Mouse (Mus musculus) heart, embryonic 12.5 days (tissue): ENCODE data around the gene Gmds. TPM values are rescaled to one million over a fixed set of nuclear protein-coding genes. Genes with fewer than 3 reads are reported as not detected.

ENCODE experiments used
- ATAC-seq: fragments of 200-750 bp; cut with Nextera tagmentation; 2 replicates; pipeline ENCODE4 v1.8.0; 2017; ENCODE audit warnings: moderate TSS enrichment, moderate library complexity; ENCODE audit not compliant: insufficient number of reproducible peaks, low FRiP score
- H3K27ac ChIP-seq: fragments of 300-500 bp; sonication (generic); 2 replicates; pipeline ENCODE4 v1.5.1; 2016; ENCODE audit warnings: mild to moderate bottlenecking, moderate library complexity; ENCODE audit not compliant: poor library complexity, severe bottlenecking
- H3K27me3 ChIP-seq: fragments of 300-500 bp; sonication (generic); replicated peaks from 2 replicates; pipeline ENCODE4 v1.6.1; 2016; ENCODE audit warnings: mild to moderate bottlenecking, moderate library complexity
- H3K36me3 ChIP-seq: fragments of 300-500 bp; sonication (generic); 2 replicates; pipeline ENCODE4 v1.6.1; 2016; ENCODE audit warnings: mild to moderate bottlenecking, moderate library complexity
- H3K4me1 ChIP-seq: fragments of 300-500 bp; sonication (generic); replicated peaks from 2 replicates; pipeline ENCODE4 v1.6.1; 2016; ENCODE audit warnings: mild to moderate bottlenecking
- H3K4me2 ChIP-seq: fragments of 300-500 bp; sonication (generic); 2 replicates; pipeline ENCODE4 v1.6.1; 2016; ENCODE audit warnings: mild to moderate bottlenecking, moderate library complexity
- H3K4me3 ChIP-seq: fragments of 300-500 bp; sonication (generic); 2 replicates; pipeline ENCODE4 v1.5.1; 2016; ENCODE audit warnings: mild to moderate bottlenecking
- H3K9ac ChIP-seq: fragments of 300-500 bp; sonication (generic); 2 replicates; pipeline ENCODE4 v1.6.1; 2016; ENCODE audit warnings: mild to moderate bottlenecking, moderate library complexity
- H3K9me3 ChIP-seq: fragments of 300-500 bp; sonication (generic); replicated peaks from 2 replicates; pipeline ENCODE4 v1.6.1; 2016; ENCODE audit warnings: mild to moderate bottlenecking, moderate library complexity
- WGBS: fragments of 180-500 bp; shearing (Covaris S2); methylation state at CpG from one replicate; pipeline ENCODE4 v1.1.7; 2016; 5-methylcytosine and 5-hydroxymethylcytosine counted together
- polyA plus RNA-seq: library from polyadenylated mRNA; unstranded; fragments of >200 nt; fragmentation: Nextera tagmentation; extraction: Ambion mirVana; gene quantifications from 2 replicates; pipeline ENCODE4 v1.2.1, GENCODE M21; 2016

The Gmds gene
- polyA plus RNA-seq, 1 experiment from 2014 or later = 26.9 TPM

DNA sequence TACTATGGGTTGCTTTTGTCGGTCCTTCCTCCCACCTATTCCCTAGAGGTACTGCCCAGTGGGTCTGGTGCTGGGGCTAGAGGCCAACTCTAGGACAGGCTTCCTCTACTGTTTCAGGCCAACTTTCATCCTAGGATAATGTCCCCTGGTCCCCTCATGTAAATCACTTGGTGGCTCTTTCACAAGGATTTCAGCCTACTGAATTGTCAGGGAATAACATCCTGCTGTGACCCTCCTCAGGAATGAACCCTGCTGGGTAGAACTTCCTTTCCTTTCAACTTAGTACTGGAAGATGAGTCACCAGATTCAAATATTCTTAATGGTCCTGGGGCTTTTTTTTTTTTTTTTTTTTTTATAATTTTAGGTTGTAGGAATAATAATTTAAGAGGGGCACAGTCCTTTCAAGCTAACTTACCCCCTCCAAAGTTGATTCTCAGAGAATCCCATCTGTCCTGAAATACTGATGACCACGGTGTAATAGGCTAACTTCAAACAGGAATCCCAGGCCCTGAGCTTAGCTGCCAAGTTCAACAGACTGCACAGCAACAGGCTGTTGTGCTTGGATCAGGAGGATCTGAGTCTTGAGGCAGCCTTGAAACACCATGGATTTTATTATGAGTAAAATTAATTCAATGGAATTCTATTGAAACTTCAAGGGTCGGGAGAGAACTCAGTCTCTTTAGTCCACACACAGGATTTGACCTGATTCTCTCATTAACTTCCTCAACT, 363.6 kb downstream of the Gmds start:
- Histone ChIP-seq H3K27ac (peak overlapping the region; percentile 17; the same call in 1 of the 2 replicates), H3K9ac (no peak overlapping the region), H3K4me1 (peaks cover 13% of the 10 kb centered on the region), H3K4me3 (no peak overlapping the region), H3K9me3 (no peaks in the 10 kb centered on the region), H3K36me3 (no peaks in the 10 kb centered on the region), H3K4me2 (no peak overlapping the region), H3K27me3 (no peaks in the 10 kb centered on the region)
- 49% methylated on average over 3 of the region's 3 CpGs for WGBS
- no peak for ATAC-seq

DNA sequence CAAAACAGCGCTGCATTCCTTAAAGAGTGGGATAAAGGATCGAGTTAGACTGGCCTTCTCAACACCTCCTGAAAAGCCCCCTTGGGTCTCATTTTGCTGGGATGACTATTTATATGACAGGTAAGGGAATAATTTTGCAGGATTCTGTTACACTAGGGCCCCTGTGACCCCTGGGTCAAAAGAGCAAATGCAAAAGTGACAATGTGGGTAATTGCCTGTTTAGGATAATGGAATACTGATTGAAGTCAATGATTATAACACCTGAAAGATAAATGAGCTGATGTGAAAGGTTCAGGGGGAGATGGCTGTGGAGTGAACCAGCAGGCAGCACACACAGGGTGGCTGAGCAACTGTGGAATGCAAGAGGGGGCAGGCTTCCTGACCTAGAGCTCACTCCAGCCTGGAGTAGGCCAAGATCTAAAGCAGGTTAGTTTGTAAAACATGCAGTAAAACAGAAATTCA, 367.5 kb downstream of the Gmds start:
- no peak for ATAC-seq
- peaks cover 13% of the 10 kb centered on the region for H3K4me1 ChIP-seq
- H3K9ac ChIP-seq = no peak overlapping the region
- 55% methylated on average over 2 of the region's 2 CpGs for WGBS
- H3K4me3 ChIP-seq = no peak overlapping the region
- H3K4me2 ChIP-seq = no peak overlapping the region
- H3K9me3 ChIP-seq = no peaks in the 10 kb centered on the region
- H3K27ac ChIP-seq = no peak overlapping the region
- no peaks in the 10 kb centered on the region for H3K36me3 ChIP-seq
- no peaks in the 10 kb centered on the region for H3K27me3 ChIP-seq

DNA sequence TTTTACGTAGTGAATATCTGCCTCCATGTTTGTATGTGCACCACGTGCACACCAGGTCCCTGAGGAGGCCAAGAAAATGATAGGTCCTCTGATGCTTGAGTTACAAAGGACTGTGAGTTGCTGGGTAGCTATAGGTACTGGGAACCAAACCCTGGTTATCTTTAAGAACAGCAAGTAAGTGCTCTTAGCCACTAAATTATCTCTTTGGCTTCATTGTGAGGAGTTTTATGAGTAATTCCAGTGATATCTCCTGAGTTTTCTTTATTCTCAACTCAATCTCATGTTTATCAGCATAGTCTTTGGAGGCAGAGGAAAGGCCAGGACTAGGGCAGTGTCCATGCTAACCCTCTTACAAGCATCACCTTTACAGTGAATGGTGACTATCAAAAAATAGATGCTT, 370.3 kb downstream of the Gmds start:
- Histone ChIP-seq H3K9ac (no peak overlapping the region), H3K27ac (no peak overlapping the region), H3K36me3 (no peaks in the 10 kb centered on the region), H3K27me3 (no peaks in the 10 kb centered on the region), H3K4me3 (no peak overlapping the region), H3K4me2 (no peak overlapping the region), H3K9me3 (no peaks in the 10 kb centered on the region), H3K4me1 (peaks cover 13% of the 10 kb centered on the region)
- 78% methylated on average over 2 of the region's 2 CpGs for WGBS
- no peak for ATAC-seq

DNA sequence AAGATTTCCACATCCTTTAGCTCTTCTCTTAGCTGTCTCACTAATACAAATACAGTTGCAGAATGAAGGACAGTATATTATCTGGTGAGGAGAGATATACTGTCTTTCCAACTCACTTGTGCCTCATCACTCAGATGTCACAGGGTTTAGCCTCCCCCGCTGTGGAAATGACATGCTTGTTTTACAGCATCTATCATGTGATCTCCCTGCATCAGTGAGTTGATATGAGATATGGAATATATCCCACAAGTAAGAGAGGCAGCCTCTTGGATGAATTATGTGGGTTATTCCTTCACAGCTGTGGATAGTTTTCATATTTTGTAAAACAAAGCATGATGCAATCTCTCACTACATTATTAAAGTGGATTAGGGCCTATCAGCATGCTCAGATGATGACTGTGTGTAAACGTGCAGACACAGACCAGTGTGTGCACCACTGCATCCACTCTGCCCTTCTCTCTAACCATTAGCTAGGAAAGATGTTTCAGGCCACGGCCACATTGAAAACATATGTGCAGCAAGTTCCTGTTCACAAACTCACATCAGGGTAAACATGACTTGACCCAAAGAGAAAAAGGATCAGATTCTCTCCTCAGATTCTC, 371.5 kb downstream of the Gmds start:
- 55% methylated on average over 3 of the region's 3 CpGs for WGBS

DNA sequence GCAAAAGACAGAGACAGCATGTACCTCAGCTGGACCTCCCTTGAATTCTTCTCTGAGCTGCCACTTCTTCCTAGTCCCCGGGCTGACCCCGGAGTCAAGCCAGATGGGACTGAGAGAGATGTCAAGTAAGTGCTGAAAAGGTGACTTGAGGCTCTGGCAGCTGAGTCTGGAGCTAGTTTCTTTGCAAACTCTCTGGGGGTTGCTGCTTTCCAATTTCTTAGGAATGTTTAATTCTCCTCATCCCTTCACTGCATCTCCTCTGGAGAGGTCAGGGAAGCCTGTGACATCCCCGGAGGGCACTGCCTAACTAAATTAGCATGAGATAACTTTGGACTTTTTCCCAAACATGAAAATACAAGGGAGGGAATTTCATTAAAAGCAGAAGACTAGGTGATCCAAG, 378.0 kb downstream of the Gmds start:
- no peak overlapping the region for H3K27ac ChIP-seq
- no peak overlapping the region for H3K4me2 ChIP-seq
- no peak for ATAC-seq
- no peak overlapping the region for H3K4me3 ChIP-seq
- no peak overlapping the region for H3K9ac ChIP-seq
- WGBS = 12% methylated on average over 3 of the region's 3 CpGs
- peaks cover 28% of the 10 kb centered on the region for H3K4me1 ChIP-seq
- no peaks in the 10 kb centered on the region for H3K9me3 ChIP-seq
- no peaks in the 10 kb centered on the region for H3K27me3 ChIP-seq
- no peaks in the 10 kb centered on the region for H3K36me3 ChIP-seq

More for the DNA sequence above, 371.5 kb downstream of the Gmds start:
- Histone ChIP-seq H3K27me3 (no peaks in the 10 kb centered on the region), H3K36me3 (no peaks in the 10 kb centered on the region), H3K9me3 (no peaks in the 10 kb centered on the region), H3K9ac (no peak overlapping the region), H3K4me3 (no peak overlapping the region), H3K4me1 (peaks cover 11% of the 10 kb centered on the region), H3K4me2 (no peak overlapping the region), H3K27ac (no peak overlapping the region)
- no peak for ATAC-seq

DNA sequence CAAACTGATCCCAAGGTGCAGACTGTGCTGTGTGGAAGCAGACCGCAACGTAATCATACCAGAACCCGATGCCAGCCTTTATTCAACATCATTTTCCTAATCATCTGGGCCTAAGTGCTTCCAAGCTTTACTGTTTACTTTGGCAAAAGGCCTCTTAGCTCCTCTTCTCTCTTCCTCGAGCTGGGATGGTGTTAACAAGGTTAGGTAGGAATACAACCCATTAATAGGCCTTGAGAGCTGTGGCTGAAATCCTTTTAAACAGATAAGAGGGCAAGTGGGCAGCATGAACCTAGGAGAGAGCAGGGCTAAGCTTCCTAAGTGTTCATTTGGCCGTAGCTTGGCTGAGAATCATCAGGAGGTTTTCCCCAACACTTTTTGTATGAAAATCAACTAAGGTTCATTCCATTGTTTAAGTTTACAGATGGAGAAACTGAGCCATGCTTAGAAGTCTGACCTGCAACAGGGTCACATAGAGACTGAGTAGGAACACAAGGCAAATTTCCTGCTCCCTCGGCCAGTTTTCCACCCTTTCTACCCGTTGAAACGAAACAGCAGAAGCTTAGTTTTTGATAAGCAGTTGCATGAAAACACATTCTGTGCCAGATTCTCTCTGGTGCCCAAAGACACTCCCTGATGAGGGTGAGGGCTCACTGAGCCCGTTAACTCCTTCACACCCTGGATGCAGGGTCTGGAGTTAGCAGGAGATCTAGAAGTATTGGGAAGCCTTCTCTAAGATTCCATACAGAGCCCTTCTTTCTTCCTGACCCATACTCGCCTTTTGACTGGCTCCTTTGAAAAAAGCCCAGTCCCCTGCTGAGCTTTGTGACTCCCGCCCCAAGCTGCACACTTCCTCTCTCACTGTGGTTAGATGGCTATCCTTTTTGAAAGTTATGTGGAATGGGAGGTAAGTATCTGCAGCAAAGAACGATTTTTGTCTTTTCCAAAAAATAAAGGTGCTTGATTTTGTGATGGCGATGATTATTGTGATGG, 379.9 kb downstream of the Gmds start:
- Histone ChIP-seq H3K9ac (no peak overlapping the region), H3K4me2 (peak overlapping the region; percentile 26; the same call in 1 of the 2 replicates), H3K36me3 (no peaks in the 10 kb centered on the region), H3K4me3 (no peak overlapping the region), H3K27ac (peak overlapping the region; percentile 87), H3K27me3 (no peaks in the 10 kb centered on the region), H3K9me3 (no peaks in the 10 kb centered on the region), H3K4me1 (peaks cover 33% of the 10 kb centered on the region)
- WGBS = 29% methylated on average over 13 of the region's 13 CpGs
- peak; percentile 80 for ATAC-seq

DNA sequence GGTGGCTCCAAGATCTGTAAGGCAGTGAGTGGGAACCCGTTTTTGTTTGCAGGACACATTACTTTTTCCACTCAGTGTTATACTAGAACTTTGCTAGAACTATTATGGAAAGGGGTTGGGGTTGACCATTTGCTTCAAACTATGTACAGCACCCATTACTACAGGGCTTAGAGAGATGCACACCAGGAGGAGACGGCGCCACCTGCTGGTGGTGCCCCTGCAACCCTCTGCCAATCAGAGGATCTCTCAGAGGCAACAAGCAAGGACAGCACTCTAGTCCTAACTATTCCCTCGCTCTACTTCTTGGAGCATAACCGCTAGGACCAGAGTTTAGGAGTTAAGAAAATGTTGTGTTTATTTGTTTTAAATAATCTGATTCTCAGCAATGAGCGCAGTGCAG, 382.0 kb downstream of the Gmds start:
- H3K9me3 ChIP-seq = no peaks in the 10 kb centered on the region
- H3K4me2 ChIP-seq = no peak overlapping the region
- peak overlapping the region; percentile 63 for H3K27ac ChIP-seq
- no peaks in the 10 kb centered on the region for H3K36me3 ChIP-seq
- H3K9ac ChIP-seq = no peak overlapping the region
- H3K27me3 ChIP-seq = no peaks in the 10 kb centered on the region; the same call in 1 of the 2 replicates
- H3K4me1 ChIP-seq = peaks cover 33% of the 10 kb centered on the region
- H3K4me3 ChIP-seq = no peak overlapping the region
- 67% methylated on average over 6 of the region's 6 CpGs for WGBS
- ATAC-seq = no peak

DNA sequence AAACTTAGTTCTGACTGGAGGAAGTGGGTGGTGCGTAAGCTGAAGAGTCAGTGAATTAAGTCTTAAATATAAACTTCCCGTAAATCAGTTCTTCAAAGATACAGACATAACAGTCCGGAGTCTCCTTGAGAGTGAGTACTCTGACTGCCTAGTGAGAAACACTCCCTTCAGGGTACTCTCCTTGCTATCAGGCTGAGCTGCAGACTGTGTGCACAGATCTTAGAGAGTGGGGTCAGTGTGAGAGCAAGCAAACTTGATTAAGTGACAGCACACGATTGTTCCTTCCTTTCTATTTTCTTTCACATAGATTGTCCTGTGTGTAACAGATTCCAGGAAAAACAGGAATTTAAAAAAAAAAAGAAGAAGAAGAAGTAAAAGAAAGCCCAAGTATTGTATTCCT, 382.4 kb downstream of the Gmds start:
- H3K4me3 ChIP-seq = no peak overlapping the region

DNA sequence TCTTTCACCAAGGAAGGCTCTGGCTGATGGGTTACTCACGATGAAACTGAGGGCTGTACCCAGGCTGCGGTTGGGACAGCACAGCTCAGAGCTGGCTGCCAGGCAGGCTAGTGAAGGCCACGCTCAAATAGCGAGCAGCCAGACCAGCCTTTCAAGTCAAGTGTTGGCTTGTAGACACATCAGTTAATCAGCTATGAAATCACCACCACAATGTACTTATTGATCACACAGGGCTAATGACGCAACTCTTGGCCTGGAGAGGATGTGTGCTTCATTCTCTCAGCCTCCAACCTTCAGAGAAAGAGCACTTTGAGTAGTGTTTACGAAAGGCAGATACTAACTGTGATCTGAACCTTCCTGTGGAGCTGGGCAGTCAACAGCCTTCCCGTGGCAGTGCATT, 383.4 kb downstream of the Gmds start:
- ATAC-seq = no peak
- Histone ChIP-seq H3K4me3 (no peak overlapping the region), H3K4me1 (peaks cover 27% of the 10 kb centered on the region), H3K36me3 (no peaks in the 10 kb centered on the region), H3K9ac (no peak overlapping the region), H3K4me2 (no peak overlapping the region), H3K27ac (peak overlapping the region; percentile 10; the same call in 1 of the 2 replicates), H3K9me3 (no peaks in the 10 kb centered on the region), H3K27me3 (no peaks in the 10 kb centered on the region; the same call in 1 of the 2 replicates)
- WGBS = 31% methylated on average over 7 of the region's 7 CpGs

More for the DNA sequence above, 382.4 kb downstream of the Gmds start:
- WGBS = 48% methylated on average over 4 of the region's 4 CpGs
- Histone ChIP-seq H3K4me2 (no peak overlapping the region), H3K27ac (peak overlapping the region; percentile 42; the same call in 1 of the 2 replicates), H3K27me3 (no peaks in the 10 kb centered on the region; the same call in 1 of the 2 replicates), H3K9ac (no peak overlapping the region), H3K4me1 (peaks cover 33% of the 10 kb centered on the region), H3K9me3 (no peaks in the 10 kb centered on the region), H3K36me3 (no peaks in the 10 kb centered on the region)
- ATAC-seq = peak; percentile 70; the same call in 1 of the 2 replicates

DNA sequence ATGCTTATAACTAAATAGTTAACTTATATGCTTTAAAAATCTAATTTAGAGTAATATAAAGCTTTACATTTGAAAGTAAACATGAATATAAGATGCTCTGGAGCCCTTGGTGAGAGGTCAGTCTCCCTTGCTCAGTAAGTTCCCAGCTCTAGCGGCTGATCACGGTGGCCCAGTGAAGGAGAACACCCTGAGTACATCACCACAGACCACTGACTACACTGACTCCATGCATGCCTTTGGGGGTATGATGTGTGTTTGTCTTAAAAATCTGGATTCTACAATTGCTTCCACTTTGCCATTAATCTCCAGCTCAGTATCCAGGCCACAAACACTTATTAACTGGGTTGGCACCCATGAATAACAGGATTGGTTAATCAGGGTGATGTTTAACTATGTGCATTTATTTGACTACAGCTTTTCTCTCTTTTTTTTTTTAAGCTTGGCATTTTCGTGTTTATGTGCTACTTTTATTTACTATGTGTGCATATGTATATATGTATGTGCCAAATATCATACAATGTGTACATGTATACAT, 393.8 kb downstream of the Gmds start:
- H3K36me3 ChIP-seq = no peaks in the 10 kb centered on the region
- no peaks in the 10 kb centered on the region for H3K9me3 ChIP-seq
- no peak overlapping the region for H3K9ac ChIP-seq
- no peaks in the 10 kb centered on the region for H3K27me3 ChIP-seq
- no peak overlapping the region for H3K4me2 ChIP-seq
- H3K4me3 ChIP-seq = no peak overlapping the region
- H3K4me1 ChIP-seq = no peaks in the 10 kb centered on the region
- no peak overlapping the region for H3K27ac ChIP-seq
- ATAC-seq = no peak
- WGBS = 78% methylated on average over 3 of the region's 3 CpGs
